Mouse (Mus musculus): ENCODE measurements around the gene Ly6g6d. TPM values are rescaled to one million over a fixed set of nuclear protein-coding genes. Genes with fewer than 3 reads are reported as not detected.

Ly6g6d gene
- polyA plus RNA-seq, 1 experiment, result 79.9 TPM

- no peak for TF ChIP-seq FLI1 (IDR thresholded peaks at IDR 0.05; ENCODE audit: low read length)
- TF ChIP-seq GATA1 (IDR thresholded peaks at IDR 0.05; ENCODE audit: borderline replicate concordance, low read length), result no peak
- peaks cover 77% of the 10 kb centered on the region for H3K36me3 ChIP-seq (replicated peaks; ENCODE audit: low read length)
- H3K4me3 ChIP-seq (replicated peaks), result peak overlapping the region; percentile 42
- H3K4me1 ChIP-seq, result peaks cover 91% of the 10 kb centered on the region
- H3K27me3 ChIP-seq (replicated peaks), result peaks cover 4% of the 10 kb centered on the region
- H3K9me3 ChIP-seq, result 0 out of 2 replicates have a peak, but pooled peaks cover 3% of the 10 kb centered on the region
These were observed 3.8 kb downstream of the Ly6g6d start for GRCm38 (mm10) chr17:35074097-35074496.

- TF ChIP-seq FLI1 (IDR thresholded peaks at IDR 0.05; ENCODE audit: low read length) (no peak), GATA1 (IDR thresholded peaks at IDR 0.05; ENCODE audit: borderline replicate concordance, low read length) (no peak)
- no peak overlapping the region for H3K4me3 ChIP-seq (replicated peaks)
- peaks cover 71% of the 10 kb centered on the region for H3K36me3 ChIP-seq (replicated peaks; ENCODE audit: low read length)
- 0 out of 2 replicates have a peak, but pooled peaks cover 3% of the 10 kb centered on the region for H3K9me3 ChIP-seq
- H3K4me1 ChIP-seq, result peaks cover 91% of the 10 kb centered on the region
- H3K27me3 ChIP-seq (replicated peaks), result peaks cover 14% of the 10 kb centered on the region
These were observed 6.4 kb downstream of the Ly6g6d start for GRCm38 (mm10) chr17:35071454-35071853.

GRCm38 (mm10) chr17:35070556-35071229, 7.2 kb downstream of the Ly6g6d start:
- H3K27me3 ChIP-seq (replicated peaks), result peaks cover 16% of the 10 kb centered on the region
- H3K4me1 ChIP-seq, result peaks cover 91% of the 10 kb centered on the region
- H3K4me3 ChIP-seq (replicated peaks), result no peak overlapping the region
- peaks cover 65% of the 10 kb centered on the region for H3K36me3 ChIP-seq (replicated peaks; ENCODE audit: low read length)
- TF ChIP-seq GATA1 (IDR thresholded peaks at IDR 0.05; ENCODE audit: borderline replicate concordance, low read length) (no peak), FLI1 (IDR thresholded peaks at IDR 0.05; ENCODE audit: low read length) (no peak)
- H3K9me3 ChIP-seq, result 0 out of 2 replicates have a peak, but pooled peaks cover 3% of the 10 kb centered on the region

GRCm38 (mm10) chr17:35068213-35068914, 9.5 kb downstream of the Ly6g6d start:
- peaks cover 16% of the 10 kb centered on the region for H3K27me3 ChIP-seq (replicated peaks)
- no peaks in the 10 kb centered on the region for H3K9me3 ChIP-seq
- H3K36me3 ChIP-seq (replicated peaks; ENCODE audit: low read length), result peaks cover 69% of the 10 kb centered on the region
- peak overlapping the region; percentile 34 for H3K4me3 ChIP-seq (replicated peaks)
- TF ChIP-seq GATA1 (IDR thresholded peaks at IDR 0.05; ENCODE audit: borderline replicate concordance, low read length), result no peak
- H3K4me1 ChIP-seq, result peaks cover 96% of the 10 kb centered on the region

GRCm38 (mm10) chr17:35066084-35066483, 11.8 kb downstream of the Ly6g6d start, which contains the start of gene Mpig6b:
Gene Mpig6b, minus strand, starts transcription at chr17:35066184.
- Histone ChIP-seq H3K4me1 (peaks cover 96% of the 10 kb centered on the region), H3K36me3 (replicated peaks; ENCODE audit: low read length) (peaks cover 68% of the 10 kb centered on the region), H3K27me3 (replicated peaks) (peaks cover 16% of the 10 kb centered on the region), H3K4me3 (replicated peaks) (peak within 1 kb of the TSS; percentile 94), H3K9me3 (no peaks in the 10 kb centered on the region)
- TF ChIP-seq GATA1 (IDR thresholded peaks at IDR 0.05; ENCODE audit: borderline replicate concordance, low read length), result 0 out of 3 replicates have a peak, but pooled peaks have one; percentile 17
- TF ChIP-seq FLI1 (IDR thresholded peaks at IDR 0.05; ENCODE audit: low read length), result no peak

- peaks cover 16% of the 10 kb centered on the region for H3K27me3 ChIP-seq (replicated peaks)
- TF ChIP-seq GATA1 (IDR thresholded peaks at IDR 0.05; ENCODE audit: borderline replicate concordance, low read length) (no peak), FLI1 (IDR thresholded peaks at IDR 0.05; ENCODE audit: low read length) (no peak)
These were observed 12.6 kb downstream of the Ly6g6d start, which contains the start of gene Ly6g6c for GRCm38 (mm10) chr17:35064951-35065947. Gene Ly6g6c, plus strand, starts transcription at chr17:35065388.

GRCm38 (mm10) chr17:35064378-35064877, 13.4 kb downstream of the Ly6g6d start:
- H3K36me3 ChIP-seq (replicated peaks; ENCODE audit: low read length), result peaks cover 66% of the 10 kb centered on the region
- peaks cover 15% of the 10 kb centered on the region for H3K27me3 ChIP-seq (replicated peaks)
- TF ChIP-seq FLI1 (IDR thresholded peaks at IDR 0.05; ENCODE audit: low read length), result no peak
- no peak for TF ChIP-seq GATA1 (IDR thresholded peaks at IDR 0.05; ENCODE audit: borderline replicate concordance, low read length)
- peak overlapping the region; percentile 94 for H3K4me3 ChIP-seq (replicated peaks)
- peaks cover 96% of the 10 kb centered on the region for H3K4me1 ChIP-seq
- no peaks in the 10 kb centered on the region for H3K9me3 ChIP-seq

More at GRCm38 (mm10) chr17:35064951-35065947, 12.6 kb downstream of the Ly6g6d start, which contains the start of gene Ly6g6c:
- Histone ChIP-seq H3K9me3 (no peaks in the 10 kb centered on the region), H3K4me1 (peaks cover 96% of the 10 kb centered on the region), H3K4me3 (replicated peaks) (peak within 1 kb of the TSS; percentile 94), H3K36me3 (replicated peaks; ENCODE audit: low read length) (peaks cover 68% of the 10 kb centered on the region)

GRCm38 (mm10) chr17:35063466-35063865, 14.4 kb downstream of the Ly6g6d start:
- H3K36me3 ChIP-seq (replicated peaks; ENCODE audit: low read length), result peaks cover 63% of the 10 kb centered on the region
- peak overlapping the region; percentile 94 for H3K4me3 ChIP-seq (replicated peaks)
- no peaks in the 10 kb centered on the region for H3K9me3 ChIP-seq
- H3K27me3 ChIP-seq (replicated peaks), result peaks cover 8% of the 10 kb centered on the region
- TF ChIP-seq FLI1 (IDR thresholded peaks at IDR 0.05; ENCODE audit: low read length) (no peak), GATA1 (IDR thresholded peaks at IDR 0.05; ENCODE audit: borderline replicate concordance, low read length) (no peak)
- peaks cover 96% of the 10 kb centered on the region for H3K4me1 ChIP-seq

- Histone ChIP-seq H3K27me3 (replicated peaks) (peaks cover 2% of the 10 kb centered on the region), H3K36me3 (replicated peaks; ENCODE audit: low read length) (peaks cover 75% of the 10 kb centered on the region), H3K4me1 (peaks cover 93% of the 10 kb centered on the region)
These were observed 16.6 kb downstream of the Ly6g6d start for GRCm38 (mm10) chr17:35061299-35061698.

More at GRCm38 (mm10) chr17:35061299-35061698, 16.6 kb downstream of the Ly6g6d start:
- H3K4me3 ChIP-seq (replicated peaks), result peak overlapping the region; percentile 53
- H3K9me3 ChIP-seq, result no peaks in the 10 kb centered on the region
- no peak for TF ChIP-seq FLI1 (IDR thresholded peaks at IDR 0.05; ENCODE audit: low read length)
- TF ChIP-seq GATA1 (IDR thresholded peaks at IDR 0.05; ENCODE audit: borderline replicate concordance, low read length), result no peak

All from megakaryocyte, embryonic 14.5 days (primary cell).